ENCODE assay signal across 28 mouse cellular contexts in genomic region chr15:97471476-97471875, GRCm38 (mm10).
DNase-seq lines count a peak whose midpoint lies in the region; ATAC-seq and TF ChIP-seq lines count a peak whose summit lies in the region.
"Had no signal": no experiment of that assay in that cellular context is flagged by ENCODE, and none has a peak within 500 bp of the region (broad histone marks: within the 10 kb centered on the region; RNA-seq: fewer than 3 reads in every experiment).

No protein-coding gene starts in this region.

- no peaks in the 10 kb centered on the region for H3K27me3 ChIP-seq in testis, adult 2 months (ENCODE audit: control insufficient read depth, insufficient read depth, low read length)
- H3K27me3 ChIP-seq: embryonic facial prominence, embryonic 15.5 days; forebrain, embryonic 12.5 days; heart, embryonic 13.5 days; hindbrain, embryonic 15.5 days; limb, embryonic 12.5 days; liver, embryonic 15.5 days; midbrain, embryonic 12.5 days; neural tube, embryonic 13.5 days had no signal

- peaks cover 7% of the 10 kb centered on the region for H3K4me1 ChIP-seq in lung, adult 2 months (ENCODE audit: control insufficient read depth, insufficient read depth, low read length)
- no peaks in the 10 kb centered on the region for H3K4me1 ChIP-seq in testis, adult 2 months (ENCODE audit: control insufficient read depth, insufficient read depth, low read length)
- H3K4me1 ChIP-seq: embryonic facial prominence, embryonic 10.5 days; embryonic facial prominence, embryonic 15.5 days; forebrain, embryonic 12.5 days; heart, embryonic 13.5 days; hindbrain, embryonic 15.5 days; liver, embryonic 15.5 days; midbrain, embryonic 12.5 days; neural tube, embryonic 13.5 days had no signal

- WGBS in lung, adult 2 months = 76% methylated on average over 4 of the region's 4 CpGs

- no peaks in the 10 kb centered on the region for H3K36me3 ChIP-seq in testis, adult 2 months (ENCODE audit: control insufficient read depth, insufficient read depth, low read length)
- H3K36me3 ChIP-seq: embryonic facial prominence, embryonic 10.5 days; embryonic facial prominence, embryonic 15.5 days; forebrain, embryonic 12.5 days; heart, embryonic 13.5 days; hindbrain, embryonic 15.5 days; limb, embryonic 12.5 days; liver, embryonic 15.5 days; midbrain, embryonic 12.5 days; neural tube, embryonic 13.5 days had no signal

- H3K27ac ChIP-seq in testis, adult 2 months (ENCODE audit: control insufficient read depth, insufficient read depth, low read depth, low read length) = no peak overlapping the region
- H3K27ac ChIP-seq: embryonic facial prominence, embryonic 10.5 days; embryonic facial prominence, embryonic 15.5 days; forebrain, embryonic 12.5 days; heart, adult 2 months; heart, embryonic 13.5 days; hindbrain, embryonic 15.5 days; limb, embryonic 12.5 days; liver, embryonic 15.5 days; midbrain, embryonic 12.5 days; neural tube, embryonic 13.5 days had no signal

- no peak for TF ChIP-seq CTCF in lung, adult 2 months (IDR thresholded peaks at IDR 0.05; ENCODE audit: insufficient read depth, low read length)
- no peak for TF ChIP-seq CTCF in testis, adult 2 months (IDR thresholded peaks at IDR 0.05; ENCODE audit: control insufficient read depth, insufficient read depth, insufficient replicate concordance, low read depth, low read length)

- peak; percentile 45 for DNase-seq in CD4-positive, CD25-positive, alpha-beta regulatory T cell, adult 2 months (ENCODE audit: low read depth, low spot score)
- peak; percentile 3 to 9 for DNase-seq in lung, postnatal 4 days
- DNase-seq in lung, adult 2 months = no peak
- DNase-seq in testis, postnatal 14 days (ENCODE audit: low spot score) = no peak
- peak; percentile 19 for DNase-seq in testis, postnatal 10 days (ENCODE audit: low spot score)
- no peak for DNase-seq in kidney, adult 8-10 months
- DNase-seq: adrenal gland, adult 8-10 months; cerebellum, adult 8-10 months; cerebellum, postnatal 25 days; forebrain, postnatal 0 days; heart, adult 2 months; heart, postnatal 10 days; kidney, adult 9 months; kidney, postnatal 10 days; layer of hippocampus, adult 9-11 months had no signal

- no peak overlapping the region for H3K4me3 ChIP-seq in lung, adult 2 months (replicated peaks; ENCODE audit: extremely low read depth, low read depth, low read length)
- H3K4me3 ChIP-seq in testis, adult 2 months (ENCODE audit: control insufficient read depth, low read depth, low read length) = peak overlapping the region; percentile 53
- H3K4me3 ChIP-seq: embryonic facial prominence, embryonic 10.5 days; embryonic facial prominence, embryonic 15.5 days; forebrain, embryonic 12.5 days; heart, adult 2 months; heart, embryonic 13.5 days; hindbrain, embryonic 15.5 days; limb, embryonic 12.5 days; liver, embryonic 15.5 days; megakaryocyte, embryonic 14.5 days; midbrain, embryonic 12.5 days; myocyte; neural tube, embryonic 13.5 days had no signal

- ATAC-seq in CD4-positive, CD25-positive, alpha-beta regulatory T cell, adult 4 months = no peak
- ATAC-seq: forebrain, postnatal 0 days had no signal

- no peak for TF ChIP-seq POLR2A in lung, adult 2 months (IDR thresholded peaks at IDR 0.05; ENCODE audit: borderline replicate concordance, extremely low read depth, low read depth, low read length)
- TF ChIP-seq POLR2A in testis, adult 2 months (IDR thresholded peaks at IDR 0.05; ENCODE audit: control insufficient read depth, low read depth, low read length) = peak; percentile 21; the same call in 1 of the 2 replicates

Comparison
In these comparisons a context has a peak if more than half of its experiments do, and no peak if none do; other contexts are left out.
1. DNase-seq: peak in CD4-positive, CD25-positive, alpha-beta regulatory T cell, adult 2 months (single experiment), lung, postnatal 4 days (2 of 2) and testis, postnatal 10 days (single experiment); none in lung, adult 2 months (single experiment), testis, postnatal 14 days (single experiment) and kidney, adult 8-10 months (0 of 2).